Mouse (Mus musculus) C2C12 (cell line): ENCODE measurements around the gene Immp2l.

ENCODE experiments used
- CEBPB ChIP-seq: IDR thresholded peaks from one replicate; pipeline ENCODE4 v1.6.1; 2011; ENCODE audit warnings: low read depth, mild to moderate bottlenecking, control low read depth, moderate library complexity
- CTCF ChIP-seq: IDR thresholded peaks from one replicate; pipeline ENCODE4 v1.5.1; 2011; ENCODE audit not compliant: control insufficient read depth, insufficient read depth, insufficient read length
- MAX ChIP-seq: IDR thresholded peaks from one replicate; pipeline ENCODE4 v1.6.1; 2011; ENCODE audit warnings: mild to moderate bottlenecking, control low read depth
- MYOG ChIP-seq: IDR thresholded peaks from one replicate; pipeline ENCODE4 v1.6.1; 2011; ENCODE audit not compliant: control insufficient read depth, insufficient read length; ENCODE audit errors: extremely low read depth

DNA sequence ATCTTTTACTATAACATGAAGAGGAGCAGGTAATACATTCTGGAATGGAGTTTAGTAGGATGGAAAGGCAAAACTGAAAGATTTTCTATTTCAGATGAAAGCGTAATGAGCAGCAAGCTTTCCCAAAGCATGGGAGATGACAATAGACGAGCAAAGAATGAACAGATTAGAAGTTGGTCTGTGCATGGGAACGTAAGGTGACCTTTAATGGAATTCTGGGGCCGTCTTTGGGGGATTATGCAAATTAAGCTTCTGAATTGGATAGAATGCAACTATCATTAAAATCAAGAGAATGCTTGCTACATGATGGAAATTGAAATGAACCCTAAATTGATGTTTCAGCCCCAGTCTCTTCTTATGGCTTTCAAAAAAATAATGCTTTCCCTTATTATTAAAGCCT is 619.4 kb downstream of the Immp2l start:
- TF ChIP-seq CTCF (no peak), MYOG (no peak), CEBPB (no peak), MAX (no peak)
